Mouse (Mus musculus): ENCODE measurements around the gene Diaph2.
"Not testable (repeated sequence)": the region's sequence is repeated elsewhere in the genome, so short reads cannot be mapped to it uniquely, and the experiment has no call there.

Diaph2 gene

GRCm38 (mm10) chrX:129831903-129832302 lies 82.4 kb downstream of the Diaph2 start:
- DNase-seq (ENCODE audit: low spot score in 2 of 2), result no peak

GRCm38 (mm10) chrX:129833887-129834286 lies 84.3 kb downstream of the Diaph2 start:
- DNase-seq (ENCODE audit: low spot score in 2 of 2), result no peak

GRCm38 (mm10) chrX:129884465-129884864 lies 134.9 kb downstream of the Diaph2 start:
- DNase-seq (ENCODE audit: low spot score in 2 of 2), result peak; percentile 12 to 16

GRCm38 (mm10) chrX:129925806-129926205 lies 176.3 kb downstream of the Diaph2 start:
- no peak for DNase-seq (ENCODE audit: low spot score in 2 of 2)

- DNase-seq (ENCODE audit: low spot score in 2 of 2), result no peak
These were observed 225.3 kb downstream of the Diaph2 start for GRCm38 (mm10) chrX:129974816-129975215.

GRCm38 (mm10) chrX:130008210-130008609 lies 258.7 kb downstream of the Diaph2 start:
- no peak for DNase-seq (ENCODE audit: low spot score in 2 of 2)

- no peak for DNase-seq (ENCODE audit: low spot score in 2 of 2)
These were observed 270.2 kb downstream of the Diaph2 start for GRCm38 (mm10) chrX:130019735-130020134.

GRCm38 (mm10) chrX:130044525-130044924 lies 295.0 kb downstream of the Diaph2 start:
- no peak for DNase-seq (ENCODE audit: low spot score in 2 of 2)

- DNase-seq (ENCODE audit: low spot score in 2 of 2), result no peak
These were observed 399.7 kb downstream of the Diaph2 start for GRCm38 (mm10) chrX:130149216-130149615.

GRCm38 (mm10) chrX:130152164-130152563 lies 402.6 kb downstream of the Diaph2 start:
- no peak for DNase-seq (ENCODE audit: low spot score in 2 of 2)

- DNase-seq (ENCODE audit: low spot score in 2 of 2), result no peak
These were observed 423.6 kb downstream of the Diaph2 start for GRCm38 (mm10) chrX:130173126-130173525.

GRCm38 (mm10) chrX:130187891-130188290 lies 438.3 kb downstream of the Diaph2 start:
- no peak for DNase-seq (ENCODE audit: low spot score in 2 of 2)

GRCm38 (mm10) chrX:130188449-130188848 lies 438.9 kb downstream of the Diaph2 start:
- no peak for DNase-seq (ENCODE audit: low spot score in 2 of 2)

- no peak for DNase-seq (ENCODE audit: low spot score in 2 of 2)
These were observed 439.7 kb downstream of the Diaph2 start for GRCm38 (mm10) chrX:130189250-130189649.

GRCm38 (mm10) chrX:130197412-130197811 lies 447.9 kb downstream of the Diaph2 start:
- not testable (repeated sequence) for DNase-seq (ENCODE audit: low spot score in 2 of 2)

- DNase-seq (ENCODE audit: low spot score in 2 of 2), result no peak
These were observed 455.7 kb downstream of the Diaph2 start for GRCm38 (mm10) chrX:130205243-130205642.

- DNase-seq (ENCODE audit: low spot score in 2 of 2), result no peak
These were observed 462.7 kb downstream of the Diaph2 start for GRCm38 (mm10) chrX:130212227-130212626.

GRCm38 (mm10) chrX:130212759-130213158 lies 463.2 kb downstream of the Diaph2 start:
- DNase-seq (ENCODE audit: low spot score in 2 of 2), result peak in 1 of 2 experiments; percentile 0

GRCm38 (mm10) chrX:130230045-130230444 lies 480.5 kb downstream of the Diaph2 start:
- no peak for DNase-seq (ENCODE audit: low spot score in 2 of 2)

GRCm38 (mm10) chrX:130235167-130235566 lies 485.6 kb downstream of the Diaph2 start:
- DNase-seq (ENCODE audit: low spot score in 2 of 2), result no peak

- no peak for DNase-seq (ENCODE audit: low spot score in 2 of 2)
These were observed 497.1 kb downstream of the Diaph2 start for GRCm38 (mm10) chrX:130246652-130247051.

- no peak for DNase-seq (ENCODE audit: low spot score in 2 of 2)
These were observed 504.1 kb downstream of the Diaph2 start for GRCm38 (mm10) chrX:130253664-130254063.

GRCm38 (mm10) chrX:130265707-130266106 lies 516.2 kb downstream of the Diaph2 start:
- DNase-seq (ENCODE audit: low spot score in 2 of 2), result no peak

- no peak for DNase-seq (ENCODE audit: low spot score in 2 of 2)
These were observed 529.6 kb downstream of the Diaph2 start for GRCm38 (mm10) chrX:130279144-130279543.

Data from spleen, postnatal 36 days (tissue).